Mouse (Mus musculus) C2C12 (cell line): Measurements from ENCODE around the gene Tspan5. TPM values are rescaled to one million over a fixed set of nuclear protein-coding genes. Genes with fewer than 3 reads are reported as not detected.

ENCODE experiments used
- H3K27me3 ChIP-seq: one replicate; pipeline ENCODE4 v1.6.1; 2011; ENCODE audit not compliant: control insufficient read depth, insufficient read depth, insufficient read length
- H3K36me3 ChIP-seq: one replicate; pipeline ENCODE4 v1.6.1; 2011; ENCODE audit not compliant: control insufficient read depth, insufficient read depth
- H3K4me3 ChIP-seq: one replicate; pipeline ENCODE4 v1.5.1; 2011; ENCODE audit warnings: mild to moderate bottlenecking, control low read depth; ENCODE audit not compliant: poor library complexity, insufficient read depth, severe bottlenecking
- H3K79me2 ChIP-seq: one replicate; pipeline ENCODE4 v1.6.1; 2011; ENCODE audit not compliant: control insufficient read depth, insufficient read depth
- H3K79me3 ChIP-seq: one replicate; pipeline ENCODE4 v1.6.1; 2011; ENCODE audit warnings: low read depth, control low read depth
- H3ac ChIP-seq: one replicate; pipeline ENCODE3; 2011; ENCODE audit warnings: low read depth; ENCODE audit not compliant: control insufficient read depth, insufficient read length
- CEBPB ChIP-seq: IDR thresholded peaks from one replicate; pipeline ENCODE4 v1.6.1; 2011; ENCODE audit warnings: low read depth, mild to moderate bottlenecking, control low read depth, moderate library complexity
- CTCF ChIP-seq: IDR thresholded peaks from one replicate; pipeline ENCODE4 v1.5.1; 2011; ENCODE audit not compliant: control insufficient read depth, insufficient read depth, insufficient read length
- FOSL1 ChIP-seq: IDR thresholded peaks from one replicate; pipeline ENCODE4 v1.8.0; 2011; ENCODE audit warnings: mild to moderate bottlenecking, low read length; ENCODE audit not compliant: poor library complexity, insufficient read depth, severe bottlenecking
- MAX ChIP-seq: IDR thresholded peaks from one replicate; pipeline ENCODE4 v1.6.1; 2011; ENCODE audit warnings: mild to moderate bottlenecking, control low read depth
- MYOD1 ChIP-seq: IDR thresholded peaks from one replicate; pipeline ENCODE4 v1.6.1; 2011; ENCODE audit warnings: low read depth; ENCODE audit not compliant: control insufficient read depth, insufficient read length
- MYOG ChIP-seq: IDR thresholded peaks from one replicate; pipeline ENCODE4 v1.6.1; 2011; ENCODE audit not compliant: control insufficient read depth, insufficient read length; ENCODE audit errors: extremely low read depth
- USF1 ChIP-seq: IDR thresholded peaks from one replicate; pipeline ENCODE4 v1.6.1; 2011; ENCODE audit warnings: low read depth, mild to moderate bottlenecking, control low read depth, moderate library complexity
- polyA plus RNA-seq: library from polyadenylated mRNA; unstranded; fragments of >200 nt; fragmentation: generic; extraction: Trizol; gene quantifications from one replicate; pipeline ENCODE4 v1.2.1, GENCODE M21; 2012; ENCODE audit warnings: missing spikeins

Gene Tspan5
- polyA plus RNA-seq, 1 experiment, result 35.7 TPM

GRCm38 (mm10) chr3:138739150-138739700 lies 2.8 kb upstream of the Tspan5 start:
- Histone ChIP-seq H3K79me3 (peaks cover 11% of the 10 kb centered on the region), H3ac (no peak overlapping the region), H3K36me3 (no peaks in the 10 kb centered on the region), H3K27me3 (no peaks in the 10 kb centered on the region), H3K79me2 (peaks cover 18% of the 10 kb centered on the region), H3K4me3 (no peak overlapping the region)
- TF ChIP-seq CTCF, result no peak
- no peak for TF ChIP-seq MYOG
- TF ChIP-seq MYOD1, result no peak
- TF ChIP-seq CEBPB, result no peak
- TF ChIP-seq USF1, result peak; percentile 76

GRCm38 (mm10) chr3:138740291-138740690 lies 1.7 kb upstream of the Tspan5 start:
- peaks cover 15% of the 10 kb centered on the region for H3K79me3 ChIP-seq
- TF ChIP-seq CTCF (no peak), USF1 (peak; percentile 20), FOSL1 (peak; percentile 75), CEBPB (peak; percentile 26)

GRCm38 (mm10) chr3:138740843-138741540 lies 1.0 kb upstream of the Tspan5 start:
- peak; percentile 24 for TF ChIP-seq CEBPB
- no peak for TF ChIP-seq MYOD1
- no peak overlapping the region for H3K4me3 ChIP-seq
- no peaks in the 10 kb centered on the region for H3K27me3 ChIP-seq

More at GRCm38 (mm10) chr3:138740291-138740690, 1.7 kb upstream of the Tspan5 start:
- Histone ChIP-seq H3K4me3 (no peak overlapping the region), H3ac (no peak overlapping the region), H3K36me3 (no peaks in the 10 kb centered on the region), H3K79me2 (peaks cover 27% of the 10 kb centered on the region), H3K27me3 (no peaks in the 10 kb centered on the region)

DNA sequence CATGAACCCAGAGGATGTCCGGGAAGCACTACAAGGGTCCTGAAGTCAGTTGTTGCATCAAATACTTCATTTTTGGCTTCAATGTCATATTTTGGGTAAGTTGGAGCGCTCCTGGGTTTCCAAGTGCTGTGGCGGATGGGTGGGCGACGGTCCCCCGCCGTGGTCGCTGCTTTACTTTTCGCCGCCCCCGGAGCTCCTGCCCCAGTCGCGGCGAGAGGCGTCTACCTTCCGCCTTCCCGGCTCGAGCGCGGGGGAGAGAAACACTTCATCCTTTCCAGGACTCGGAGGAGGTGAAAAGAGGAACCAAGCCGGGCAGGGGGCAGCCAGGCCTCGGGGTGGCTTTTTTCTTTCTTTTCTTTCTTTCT lies 553 bp downstream of the Tspan5 start:
- H3K79me2 ChIP-seq, result peaks cover 46% of the 10 kb centered on the region
- H3K4me3 ChIP-seq, result peak overlapping the region; percentile 63
- peak overlapping the region; percentile 89 for H3ac ChIP-seq
- peaks cover 26% of the 10 kb centered on the region for H3K79me3 ChIP-seq
- H3K27me3 ChIP-seq, result no peaks in the 10 kb centered on the region
- H3K36me3 ChIP-seq, result no peaks in the 10 kb centered on the region
- TF ChIP-seq FOSL1, result no peak
- TF ChIP-seq CEBPB, result no peak
- TF ChIP-seq CTCF, result no peak
- no peak for TF ChIP-seq MYOD1
- TF ChIP-seq MAX, result no peak
- TF ChIP-seq USF1, result no peak
- TF ChIP-seq MYOG, result no peak

More at GRCm38 (mm10) chr3:138740843-138741540, 1.0 kb upstream of the Tspan5 start:
- Histone ChIP-seq H3K36me3 (no peaks in the 10 kb centered on the region), H3K79me3 (peaks cover 15% of the 10 kb centered on the region), H3K79me2 (peaks cover 31% of the 10 kb centered on the region), H3ac (no peak overlapping the region)

DNA sequence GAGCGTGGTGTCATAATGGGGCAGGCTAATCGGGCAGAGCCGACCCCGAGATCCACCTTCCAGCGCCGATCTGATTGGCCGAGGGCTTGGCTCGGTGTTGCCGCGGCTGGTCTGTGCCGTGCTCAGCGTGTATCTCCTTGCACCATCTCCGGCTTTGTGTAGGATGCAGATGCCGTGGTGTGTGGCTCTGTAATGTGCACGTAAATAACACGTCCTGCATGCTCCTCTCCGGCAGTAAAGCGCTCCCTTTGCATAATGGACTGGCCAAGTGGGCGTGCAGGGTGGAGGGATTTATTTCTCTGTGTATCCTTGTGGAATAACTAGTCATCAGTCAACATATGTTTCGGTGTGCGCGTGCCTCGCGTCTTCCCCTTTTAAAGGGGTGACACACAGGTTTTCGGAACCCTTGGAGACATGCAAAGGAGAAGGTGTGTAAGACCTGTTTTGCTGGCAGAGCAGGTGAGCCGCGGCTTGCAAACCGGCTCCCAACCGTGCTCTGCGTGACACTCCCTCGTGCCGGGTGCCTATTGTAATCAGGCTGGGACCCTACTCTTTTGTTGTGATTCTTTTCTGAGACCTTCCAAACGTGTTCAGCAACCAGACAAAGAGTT lies 1.2 kb downstream of the Tspan5 start:
- Histone ChIP-seq H3K36me3 (no peaks in the 10 kb centered on the region), H3ac (peak overlapping the region; percentile 81), H3K4me3 (peak overlapping the region; percentile 63), H3K27me3 (no peaks in the 10 kb centered on the region), H3K79me3 (peaks cover 29% of the 10 kb centered on the region), H3K79me2 (peaks cover 52% of the 10 kb centered on the region)
- TF ChIP-seq MYOG (no peak), FOSL1 (no peak), USF1 (no peak), MAX (peak; percentile 44), MYOD1 (no peak), CTCF (no peak), CEBPB (no peak)

DNA sequence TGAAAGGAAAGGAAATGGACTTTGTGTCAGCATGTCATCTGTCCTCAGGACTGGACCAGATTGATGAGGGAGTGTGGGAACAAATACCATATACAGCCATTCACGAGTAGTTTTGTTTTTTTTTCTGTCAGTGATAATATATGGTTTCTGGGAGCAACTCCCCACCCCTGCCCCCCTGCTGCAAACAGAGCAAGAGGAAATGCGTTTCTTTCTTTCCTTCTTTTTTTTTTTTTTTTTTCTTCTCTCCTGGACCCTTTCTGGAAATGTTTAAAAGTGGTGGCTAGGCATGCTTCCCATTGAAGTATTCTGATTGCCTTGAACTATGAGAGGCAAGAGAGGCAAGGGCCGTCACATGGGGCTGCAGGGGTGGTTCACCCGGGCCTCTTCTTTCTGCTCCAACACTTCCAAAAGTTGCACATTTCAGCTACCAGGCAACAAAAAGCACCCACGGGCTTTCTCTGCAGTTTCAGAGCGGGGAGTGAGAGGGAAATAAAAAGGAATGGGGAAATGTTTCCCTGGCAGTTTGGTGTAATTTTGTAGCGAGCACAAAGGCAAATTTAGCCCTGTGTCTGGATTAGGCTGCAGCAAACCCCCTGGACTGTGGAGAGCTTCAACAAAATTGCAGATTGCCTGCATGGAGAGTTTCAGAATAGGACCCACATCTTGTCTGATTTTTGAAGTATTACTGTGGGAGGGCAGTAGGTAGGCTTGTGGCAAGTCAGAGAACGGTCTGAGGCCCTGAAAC lies 2.2 kb downstream of the Tspan5 start:
- H3K36me3 ChIP-seq, result no peaks in the 10 kb centered on the region
- H3ac ChIP-seq, result peak overlapping the region; percentile 15
- TF ChIP-seq CEBPB (no peak), MAX (no peak), MYOG (no peak), MYOD1 (no peak), FOSL1 (no peak), CTCF (no peak), USF1 (no peak)
- H3K79me3 ChIP-seq, result peaks cover 38% of the 10 kb centered on the region
- peak overlapping the region; percentile 63 for H3K4me3 ChIP-seq
- H3K79me2 ChIP-seq, result peaks cover 63% of the 10 kb centered on the region
- no peaks in the 10 kb centered on the region for H3K27me3 ChIP-seq
